Mouse (Mus musculus) myocyte (in vitro differentiated cells): Measurements from ENCODE around the gene Tenm4. TPM values are rescaled to one million over a fixed set of nuclear protein-coding genes. Genes with fewer than 3 reads are reported as not detected.

Source experiments
- H3K27me3 ChIP-seq: one replicate; pipeline ENCODE4 v1.6.1; 2011; ENCODE audit not compliant: control insufficient read depth, insufficient read depth, insufficient read length
- H3K36me3 ChIP-seq: one replicate; pipeline ENCODE4 v1.6.1; 2011; ENCODE audit not compliant: control insufficient read depth, insufficient read depth
- H3K4me2 ChIP-seq: one replicate; pipeline ENCODE4 v1.6.1; 2011; ENCODE audit warnings: low read depth, control low read depth
- H3K4me3 ChIP-seq: one replicate; pipeline ENCODE4 v1.5.1; 2011; ENCODE audit warnings: mild to moderate bottlenecking, control low read depth, moderate library complexity
- H3K79me2 ChIP-seq: one replicate; pipeline ENCODE4 v1.6.1; 2011; ENCODE audit not compliant: control insufficient read depth, insufficient read depth
- H3ac ChIP-seq: one replicate; pipeline ENCODE4 v1.6.1; 2011; ENCODE audit not compliant: control insufficient read depth, insufficient read length
- CEBPB ChIP-seq: IDR thresholded peaks from 2 replicates; pipeline ENCODE4 v1.6.1; 2011; ENCODE audit warnings: mild to moderate bottlenecking, moderate library complexity; ENCODE audit not compliant: poor library complexity, insufficient read depth, severe bottlenecking
- E2F4 ChIP-seq: IDR thresholded peaks from one replicate; pipeline ENCODE4 v1.6.1; 2011; ENCODE audit warnings: mild to moderate bottlenecking, control low read depth, moderate library complexity; ENCODE audit not compliant: insufficient read depth
- MAX ChIP-seq: IDR thresholded peaks from one replicate; pipeline ENCODE4 v1.6.1; 2011; ENCODE audit warnings: low read depth, mild to moderate bottlenecking, control low read depth
- MYOD1 ChIP-seq, 3 experiments: IDR thresholded peaks; one replicate each; pipeline ENCODE4 v1.6.1; 2011; ENCODE audit warnings: control low read depth in 2 of 3, low read depth in 2 of 3, mild to moderate bottlenecking in 2 of 3, moderate library complexity in 1 of 3; ENCODE audit not compliant: insufficient read length in 2 of 3, control insufficient read depth in 1 of 3
- MYOG ChIP-seq, 3 experiments: IDR thresholded peaks; one replicate each; pipeline ENCODE4 v1.6.1; 2011; ENCODE audit warnings: control low read depth in 2 of 3, low read depth in 2 of 3, mild to moderate bottlenecking in 2 of 3; ENCODE audit not compliant: insufficient read length in 2 of 3, control insufficient read depth in 1 of 3, insufficient read depth in 1 of 3
- POLR2A ChIP-seq: IDR thresholded peaks from one replicate; pipeline ENCODE4 v1.6.1; 2011; ENCODE audit warnings: low read depth, mild to moderate bottlenecking, control low read depth, moderate library complexity; ENCODE audit not compliant: insufficient read length
- POLR2AphosphoS2 ChIP-seq: IDR thresholded peaks from one replicate; pipeline ENCODE4 v1.6.1; 2011; ENCODE audit warnings: low read depth, control low read depth; ENCODE audit not compliant: insufficient read length
- REST ChIP-seq: IDR thresholded peaks from one replicate; pipeline ENCODE4 v1.6.1; 2011; ENCODE audit warnings: mild to moderate bottlenecking, control low read depth, moderate library complexity; ENCODE audit not compliant: insufficient read depth, insufficient read length
- SRF ChIP-seq: IDR thresholded peaks from one replicate; pipeline ENCODE4 v1.6.1; 2011; ENCODE audit warnings: low read depth; ENCODE audit not compliant: control insufficient read depth, insufficient read length
- TCF12 ChIP-seq: IDR thresholded peaks from one replicate; pipeline ENCODE4 v1.6.1; 2011; ENCODE audit warnings: mild to moderate bottlenecking, control low read depth; ENCODE audit not compliant: poor library complexity, insufficient read depth, severe bottlenecking
- TCF3 ChIP-seq: IDR thresholded peaks from one replicate; pipeline ENCODE4 v1.6.1; 2011; ENCODE audit warnings: low read depth, control low read depth; ENCODE audit not compliant: insufficient read length
- USF1 ChIP-seq: IDR thresholded peaks from one replicate; pipeline ENCODE4 v1.6.1; 2011; ENCODE audit warnings: low read depth, mild to moderate bottlenecking, control low read depth, moderate library complexity
- polyA plus RNA-seq: library from polyadenylated mRNA; unstranded; fragments of >200 nt; fragmentation: generic; extraction: Trizol; gene quantifications from one replicate; pipeline ENCODE4 v1.2.1, GENCODE M21; 2012; ENCODE audit warnings: missing spikeins

Tenm4 gene
- polyA plus RNA-seq, 1 experiment: 10.9 TPM

GRCm38 (mm10) chr7:96220647-96221046 is 49.6 kb downstream of the Tenm4 start:
- Histone ChIP-seq H3K27me3 (no peaks in the 10 kb centered on the region), H3K36me3 (no peaks in the 10 kb centered on the region), H3K4me3 (no peak overlapping the region), H3ac (no peak overlapping the region), H3K79me2 (no peaks in the 10 kb centered on the region), H3K4me2 (no peak overlapping the region)
- TF ChIP-seq MYOG (IDR thresholded peaks at IDR 0.05; ENCODE audit: control insufficient read depth in 1 of 3, insufficient read depth in 1 of 3, insufficient read length in 2 of 3, low read depth in 2 of 3): no peak
- no peak for TF ChIP-seq USF1

GRCm38 (mm10) chr7:96222569-96222968 is 51.5 kb downstream of the Tenm4 start:
- H3ac ChIP-seq: no peak overlapping the region
- no peak overlapping the region for H3K4me3 ChIP-seq
- no peak for TF ChIP-seq SRF
- no peak for TF ChIP-seq MAX
- TF ChIP-seq REST: no peak
- no peak for TF ChIP-seq TCF3
- no peak for TF ChIP-seq TCF12
- TF ChIP-seq POLR2A: no peak
- no peak for TF ChIP-seq USF1
- TF ChIP-seq POLR2AphosphoS2: no peak
- no peaks in the 10 kb centered on the region for H3K79me2 ChIP-seq
- no peaks in the 10 kb centered on the region for H3K27me3 ChIP-seq
- H3K4me2 ChIP-seq: no peak overlapping the region
- H3K36me3 ChIP-seq: no peaks in the 10 kb centered on the region

DNA sequence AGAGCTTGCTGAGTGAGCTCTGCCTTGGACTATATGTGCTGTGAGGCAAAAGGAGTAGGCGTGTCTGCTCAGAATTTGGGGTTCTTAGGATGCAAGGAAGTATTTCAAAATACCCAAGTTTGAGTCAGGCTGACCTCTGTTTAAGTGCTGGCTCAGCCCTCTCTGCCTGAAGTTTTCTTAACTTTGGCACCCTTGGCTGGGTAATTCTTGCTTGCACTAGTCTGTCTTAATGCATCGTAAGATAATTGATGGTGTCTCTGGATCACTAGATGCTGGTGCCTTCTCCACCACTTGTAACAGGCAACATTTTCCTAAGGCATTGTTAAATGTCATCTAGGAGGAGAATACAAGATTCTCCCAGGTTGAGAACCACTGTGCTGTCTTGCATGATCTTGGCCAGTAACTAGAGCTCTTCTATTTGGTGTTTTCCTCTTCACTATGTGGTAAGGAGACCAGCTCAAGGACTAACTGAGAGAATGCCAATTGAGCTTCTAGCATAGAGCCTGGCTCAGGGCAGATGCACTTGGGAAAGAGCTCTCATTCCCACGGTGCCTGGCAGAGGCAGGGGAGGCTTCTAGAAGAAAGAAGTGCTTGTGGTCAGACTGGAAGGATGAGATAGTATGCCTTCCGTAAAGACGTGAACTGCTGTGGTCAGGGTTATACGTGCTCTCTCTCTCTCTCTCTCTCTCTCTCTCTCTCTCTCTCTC is 57.7 kb downstream of the Tenm4 start:
- H3K27me3 ChIP-seq: no peaks in the 10 kb centered on the region
- no peaks in the 10 kb centered on the region for H3K36me3 ChIP-seq
- H3K79me2 ChIP-seq: no peaks in the 10 kb centered on the region
- H3ac ChIP-seq: no peak overlapping the region
- no peak overlapping the region for H3K4me2 ChIP-seq
- TF ChIP-seq REST (no peak), USF1 (no peak), TCF12 (no peak), TCF3 (no peak), POLR2AphosphoS2 (no peak), POLR2A (no peak), MYOG (IDR thresholded peaks at IDR 0.05; ENCODE audit: control insufficient read depth in 1 of 3, insufficient read depth in 1 of 3, insufficient read length in 2 of 3, low read depth in 2 of 3) (no peak), MAX (no peak)
- no peak overlapping the region for H3K4me3 ChIP-seq

- Histone ChIP-seq H3K4me2 (no peak overlapping the region), H3K27me3 (no peaks in the 10 kb centered on the region), H3K79me2 (no peaks in the 10 kb centered on the region), H3K4me3 (no peak overlapping the region), H3K36me3 (no peaks in the 10 kb centered on the region), H3ac (no peak overlapping the region)
- no peak for TF ChIP-seq CEBPB
- no peak for TF ChIP-seq TCF12
- no peak for TF ChIP-seq E2F4
- TF ChIP-seq POLR2AphosphoS2: no peak
- no peak for TF ChIP-seq SRF
- no peak for TF ChIP-seq TCF3
- TF ChIP-seq USF1: no peak
- TF ChIP-seq MYOD1 (IDR thresholded peaks at IDR 0.05; ENCODE audit: control insufficient read depth in 1 of 3, insufficient read length in 2 of 3, low read depth in 2 of 3): no peak
- TF ChIP-seq MAX: no peak
- TF ChIP-seq REST: no peak
- TF ChIP-seq MYOG (IDR thresholded peaks at IDR 0.05; ENCODE audit: control insufficient read depth in 1 of 3, insufficient read depth in 1 of 3, insufficient read length in 2 of 3, low read depth in 2 of 3): no peak
- TF ChIP-seq POLR2A: no peak
Measured at GRCm38 (mm10) chr7:96230006-96230719, 59.1 kb downstream of the Tenm4 start.

- Histone ChIP-seq H3K36me3 (no peaks in the 10 kb centered on the region), H3K4me3 (no peak overlapping the region), H3K79me2 (no peaks in the 10 kb centered on the region), H3K4me2 (no peak overlapping the region), H3ac (no peak overlapping the region), H3K27me3 (no peaks in the 10 kb centered on the region)
- no peak for TF ChIP-seq POLR2A
- TF ChIP-seq REST: no peak
- no peak for TF ChIP-seq E2F4
Measured at GRCm38 (mm10) chr7:96230720-96231241, 59.7 kb downstream of the Tenm4 start.
